Mouse (Mus musculus): ENCODE results near the gene Gsg1l.

The Gsg1l gene

GRCm38 (mm10) chr7:126026600-126026999, 55.6 kb downstream of the Gsg1l start:
- no peak for DNase-seq

- DNase-seq: no peak
Observed at GRCm38 (mm10) chr7:126019966-126020365, 62.2 kb downstream of the Gsg1l start.

GRCm38 (mm10) chr7:126019321-126019720, 62.9 kb downstream of the Gsg1l start:
- no peak for DNase-seq

- DNase-seq: no peak
Observed at GRCm38 (mm10) chr7:126017455-126017854, 64.8 kb downstream of the Gsg1l start.

- no peak for DNase-seq
Observed at GRCm38 (mm10) chr7:126012325-126013021, 69.7 kb downstream of the Gsg1l start.

GRCm38 (mm10) chr7:126008789-126009148, 73.4 kb downstream of the Gsg1l start:
- no peak for DNase-seq

GRCm38 (mm10) chr7:126008139-126008788, 73.9 kb downstream of the Gsg1l start:
- no peak for DNase-seq

- DNase-seq: no peak
Observed at GRCm38 (mm10) chr7:126007132-126007910, 74.9 kb downstream of the Gsg1l start.

- DNase-seq: no peak
Observed at GRCm38 (mm10) chr7:126005274-126005673, 76.9 kb downstream of the Gsg1l start.

- DNase-seq: no peak
Observed at GRCm38 (mm10) chr7:126001683-126002082, 80.5 kb downstream of the Gsg1l start.

GRCm38 (mm10) chr7:125999921-126000320, 82.3 kb downstream of the Gsg1l start:
- no peak for DNase-seq

GRCm38 (mm10) chr7:125996151-125996550, 86.1 kb downstream of the Gsg1l start:
- no peak for DNase-seq

- DNase-seq: peak; percentile 19
Observed at GRCm38 (mm10) chr7:125992356-125992891, 89.8 kb downstream of the Gsg1l start.

GRCm38 (mm10) chr7:125991846-125992245, 90.4 kb downstream of the Gsg1l start:
- peak; percentile 20 for DNase-seq

- no peak for DNase-seq
Observed at GRCm38 (mm10) chr7:125989969-125990368, 92.2 kb downstream of the Gsg1l start.

GRCm38 (mm10) chr7:125989489-125989888, 92.7 kb downstream of the Gsg1l start:
- no peak for DNase-seq

- no peak for DNase-seq
Observed at GRCm38 (mm10) chr7:125988326-125988725, 93.9 kb downstream of the Gsg1l start.

GRCm38 (mm10) chr7:125987117-125987516, 95.1 kb downstream of the Gsg1l start:
- no peak for DNase-seq

- DNase-seq: no peak
Observed at GRCm38 (mm10) chr7:125985565-125985964, 96.6 kb downstream of the Gsg1l start.

GRCm38 (mm10) chr7:125983902-125984841, 98.0 kb downstream of the Gsg1l start:
- peak; percentile 28 for DNase-seq

- no peak for DNase-seq
Observed at GRCm38 (mm10) chr7:125979591-125979990, 102.6 kb downstream of the Gsg1l start.

- DNase-seq: no peak
Observed at GRCm38 (mm10) chr7:125976695-125977094, 105.5 kb downstream of the Gsg1l start.

All from cerebellum, adult 11-12 months (tissue).